Comparison of ENCODE assay signal across 23 mouse cellular contexts in genomic region chr10:77196676-77197075, GRCm38 (mm10). TPM values are rescaled to one million over a fixed set of nuclear protein-coding genes. Genes with fewer than 3 reads are reported as not detected.
A peak's percentile ranks its signal among the peaks of the same experiment; 100 is the strongest.
DNase-seq lines count a peak whose midpoint lies in the region; ATAC-seq and TF ChIP-seq lines count a peak whose summit lies in the region.
"Had no signal": no experiment of that assay in that cellular context is flagged by ENCODE, and none has a peak within 500 bp of the region (broad histone marks: within the 10 kb centered on the region; RNA-seq: fewer than 3 reads in every experiment).

No protein-coding gene starts in this region.

- no peaks in the 10 kb centered on the region; the same call in 1 of the 2 replicates for H3K27me3 ChIP-seq in forebrain, embryonic 10.5 days (ENCODE audit: poor library complexity, severe bottlenecking)
- no peaks in the 10 kb centered on the region for H3K27me3 ChIP-seq in forebrain, embryonic 12.5 days
- no peaks in the 10 kb centered on the region for H3K27me3 ChIP-seq in midbrain, embryonic 10.5 days (ENCODE audit: low read depth, poor library complexity, severe bottlenecking)
- H3K27me3 ChIP-seq in midbrain, embryonic 14.5 days (ENCODE audit: control insufficient read depth, insufficient read depth, low read length): no peaks in the 10 kb centered on the region
- H3K27me3 ChIP-seq: forebrain, embryonic 15.5 days; heart, embryonic 15.5 days; hindbrain, embryonic 13.5 days had no signal

- 82% methylated on average over 4 of the region's 4 CpGs for WGBS in forebrain, embryonic 10.5 days
- 76% methylated on average over 4 of the region's 4 CpGs for WGBS in forebrain, embryonic 12.5 days
- 80% methylated on average over 4 of the region's 4 CpGs for WGBS in midbrain, embryonic 10.5 days
- WGBS in midbrain, embryonic 14.5 days: 78% methylated on average over 4 of the region's 4 CpGs

- peak overlapping the region; percentile 75; the same call in 1 of the 2 replicates for H3K27ac ChIP-seq in forebrain, embryonic 10.5 days
- no peak overlapping the region for H3K27ac ChIP-seq in forebrain, embryonic 12.5 days
- H3K27ac ChIP-seq in midbrain, embryonic 10.5 days (replicated peaks): 0 out of 2 replicates have a peak overlapping the region, but pooled peaks have one; percentile 33
- H3K27ac ChIP-seq in midbrain, embryonic 14.5 days (replicated peaks; ENCODE audit: low read depth, low read length): no peak overlapping the region
- no peak overlapping the region for H3K27ac ChIP-seq in gastrocnemius, adult 2 months
- H3K27ac ChIP-seq: forebrain, embryonic 15.5 days; heart, adult 2 months; hindbrain, embryonic 13.5 days; hindbrain, postnatal 0 days had no signal

- H3K9ac ChIP-seq in forebrain, embryonic 12.5 days: no peak overlapping the region
- H3K9ac ChIP-seq in midbrain, embryonic 14.5 days (replicated peaks; ENCODE audit: low read length): no peak overlapping the region
- H3K9ac ChIP-seq: forebrain, embryonic 15.5 days; heart, embryonic 15.5 days; hindbrain, embryonic 13.5 days had no signal

- no peak overlapping the region for H3K4me2 ChIP-seq in forebrain, embryonic 12.5 days
- H3K4me2 ChIP-seq in midbrain, embryonic 14.5 days (ENCODE audit: low read length): no peak overlapping the region
- H3K4me2 ChIP-seq: forebrain, embryonic 15.5 days; heart, embryonic 11.5 days; heart, embryonic 15.5 days; hindbrain, embryonic 13.5 days had no signal

- DNase-seq in forebrain, embryonic 10.5 days (ENCODE audit: extremely low spot score, low spot score): no peak
- no peak for DNase-seq in midbrain, embryonic 10.5 days (ENCODE audit: low spot score)
- no peak for DNase-seq in midbrain, embryonic 14.5 days
- peak; percentile 82 for DNase-seq in R1 (ENCODE audit: low read depth, low spot score)
- no peak for DNase-seq in gastrocnemius, adult 2 months
- no peak for DNase-seq in spleen, adult 18-20 months
- DNase-seq: adrenal gland, postnatal 14 days; B cell, adult 2 months; cerebellum, adult 11-12 months; cerebellum, adult 9-11 months; cerebellum, postnatal 36 days; gastrocnemius, postnatal 14 days; heart, adult 2 months; heart, postnatal 14 days had no signal

- ATAC-seq in forebrain, embryonic 12.5 days (ENCODE audit: low FRiP score): no peak
- ATAC-seq in midbrain, embryonic 14.5 days (ENCODE audit: low FRiP score, low TSS enrichment): no peak
- ATAC-seq: activated CD4-positive, CD25-positive, alpha-beta regulatory T cell, adult 4 months; CD4-positive, CD25-positive, alpha-beta regulatory T cell, adult 4 months; forebrain, embryonic 15.5 days; hindbrain, postnatal 0 days had no signal

- no peaks in the 10 kb centered on the region for H3K36me3 ChIP-seq in forebrain, embryonic 10.5 days (replicated peaks)
- no peaks in the 10 kb centered on the region for H3K36me3 ChIP-seq in forebrain, embryonic 12.5 days (replicated peaks)
- H3K36me3 ChIP-seq in midbrain, embryonic 10.5 days: no peaks in the 10 kb centered on the region
- no peaks in the 10 kb centered on the region for H3K36me3 ChIP-seq in midbrain, embryonic 14.5 days (ENCODE audit: control insufficient read depth, insufficient read depth, low read length)
- H3K36me3 ChIP-seq: forebrain, embryonic 15.5 days; G1E; heart, embryonic 15.5 days; hindbrain, embryonic 13.5 days had no signal

- intact Hi-C loops in gastrocnemius, adult 2 months (cut with DNase I): no loop called here

- TF ChIP-seq CTCF in gastrocnemius, adult 2 months (IDR thresholded peaks at IDR 0.05): no peak

- H3K4me3 ChIP-seq in forebrain, embryonic 10.5 days: no peak overlapping the region
- H3K4me3 ChIP-seq in forebrain, embryonic 12.5 days (replicated peaks): no peak overlapping the region
- H3K4me3 ChIP-seq in midbrain, embryonic 10.5 days: no peak overlapping the region
- H3K4me3 ChIP-seq in midbrain, embryonic 14.5 days (replicated peaks; ENCODE audit: low read depth, low read length): no peak overlapping the region
- H3K4me3 ChIP-seq in gastrocnemius, adult 2 months: no peak overlapping the region
- H3K4me3 ChIP-seq: forebrain, embryonic 15.5 days; heart, adult 2 months; heart, embryonic 15.5 days; hindbrain, embryonic 13.5 days had no signal

- H3K4me1 ChIP-seq in forebrain, embryonic 10.5 days: peaks cover 55% of the 10 kb centered on the region
- H3K4me1 ChIP-seq in forebrain, embryonic 12.5 days: peaks cover 8% of the 10 kb centered on the region
- peaks cover 53% of the 10 kb centered on the region for H3K4me1 ChIP-seq in midbrain, embryonic 10.5 days
- peaks cover under 1% of the 10 kb centered on the region; the same call in 1 of the 2 replicates for H3K4me1 ChIP-seq in midbrain, embryonic 14.5 days (ENCODE audit: control insufficient read depth, insufficient read depth, low read length)
- H3K4me1 ChIP-seq: heart, embryonic 15.5 days had no signal

- H3K9me3 ChIP-seq in forebrain, embryonic 10.5 days: peaks cover 9% of the 10 kb centered on the region; the same call in 1 of the 2 replicates
- no peaks in the 10 kb centered on the region for H3K9me3 ChIP-seq in forebrain, embryonic 12.5 days
- H3K9me3 ChIP-seq in midbrain, embryonic 10.5 days (replicated peaks): no peaks in the 10 kb centered on the region
- H3K9me3 ChIP-seq in midbrain, embryonic 14.5 days (ENCODE audit: control insufficient read depth, low read length): no peaks in the 10 kb centered on the region
- H3K9me3 ChIP-seq: forebrain, embryonic 15.5 days; G1E; heart, embryonic 15.5 days; hindbrain, embryonic 13.5 days had no signal

RNA-seq across cellular contexts. Expression of gene Col18a1, which starts 30.3 kb away (rescaled TPM):
- 147 and 152 TPM in 2 replicates for polyA plus RNA-seq in forebrain, embryonic 10.5 days (2016; fragmentation: Nextera tagmentation; extraction: Ambion mirVana)
- polyA plus RNA-seq in forebrain, embryonic 12.5 days (2016; fragmentation: Nextera tagmentation; extraction: Ambion mirVana): 79.0 and 83.1 TPM in 2 replicates
- polyA plus RNA-seq in midbrain, embryonic 10.5 days (2016; fragmentation: Nextera tagmentation; extraction: Ambion mirVana): 146 and 155 TPM in 2 replicates
- polyA plus RNA-seq in midbrain, embryonic 14.5 days (2014; fragmentation: Nextera tagmentation; extraction: Ambion mirVana): 8.5 and 33.0 TPM in 2 replicates
- 1 to 10 TPM; 3.8 to 6.0 TPM for total RNA-seq in gastrocnemius, adult 2 months (2021)

Comparison
In these comparisons a context has a peak if more than half of its experiments do, and no peak if none do; other contexts are left out.
1. H3K27ac ChIP-seq: peak in forebrain, embryonic 10.5 days (single experiment) and midbrain, embryonic 10.5 days (single experiment); none in forebrain, embryonic 12.5 days (single experiment), midbrain, embryonic 14.5 days (single experiment) and gastrocnemius, adult 2 months (single experiment).